Mouse (Mus musculus): ENCODE measurements around the gene Cldn14. TPM values are rescaled to one million over a fixed set of nuclear protein-coding genes. Genes with fewer than 3 reads are reported as not detected.

Gene Cldn14
- polyA plus RNA-seq, 1 experiment from 2014 or later = not detected

GRCm38 (mm10) chr16:93915338-93915849, 93.2 kb downstream of the Cldn14 start:
- H3K9ac ChIP-seq = no peak overlapping the region
- no peak overlapping the region for H3K4me3 ChIP-seq
- no peaks in the 10 kb centered on the region for H3K4me1 ChIP-seq
- ATAC-seq (replicated peaks) = no peak
- no peaks in the 10 kb centered on the region for H3K9me3 ChIP-seq
- WGBS = 38% methylated on average over 9 of the region's 10 CpGs
- no peak overlapping the region for H3K27ac ChIP-seq
- H3K4me2 ChIP-seq = no peak overlapping the region
- no peaks in the 10 kb centered on the region for H3K27me3 ChIP-seq (replicated peaks)
- no peaks in the 10 kb centered on the region for H3K36me3 ChIP-seq (replicated peaks)

- ATAC-seq (replicated peaks) = no peak
- H3K36me3 ChIP-seq (replicated peaks) = no peaks in the 10 kb centered on the region
- H3K9me3 ChIP-seq = no peaks in the 10 kb centered on the region
- H3K9ac ChIP-seq = no peak overlapping the region
- H3K4me3 ChIP-seq = no peak overlapping the region
- 75% methylated on average over 10 of the region's 10 CpGs for WGBS
- no peaks in the 10 kb centered on the region for H3K4me1 ChIP-seq
- no peak overlapping the region for H3K27ac ChIP-seq
- H3K27me3 ChIP-seq (replicated peaks) = no peaks in the 10 kb centered on the region
- H3K4me2 ChIP-seq = no peak overlapping the region
Observed at GRCm38 (mm10) chr16:93913881-93914576, 94.6 kb downstream of the Cldn14 start.

GRCm38 (mm10) chr16:93912808-93913207, 95.8 kb downstream of the Cldn14 start:
- H3K4me1 ChIP-seq = no peaks in the 10 kb centered on the region
- no peaks in the 10 kb centered on the region for H3K27me3 ChIP-seq (replicated peaks)
- H3K9ac ChIP-seq = no peak overlapping the region
- 77% methylated on average over 3 of the region's 3 CpGs for WGBS
- ATAC-seq (replicated peaks) = no peak
- no peak overlapping the region for H3K27ac ChIP-seq
- H3K4me2 ChIP-seq = no peak overlapping the region
- no peak overlapping the region for H3K4me3 ChIP-seq
- no peaks in the 10 kb centered on the region for H3K36me3 ChIP-seq (replicated peaks)
- H3K9me3 ChIP-seq = no peaks in the 10 kb centered on the region

- H3K9me3 ChIP-seq = no peaks in the 10 kb centered on the region
Observed at GRCm38 (mm10) chr16:93912158-93912557, 96.5 kb downstream of the Cldn14 start.

GRCm38 (mm10) chr16:93910735-93911665, 97.6 kb downstream of the Cldn14 start:
- Histone ChIP-seq H3K36me3 (replicated peaks) (no peaks in the 10 kb centered on the region), H3K4me2 (no peak overlapping the region), H3K9me3 (no peaks in the 10 kb centered on the region), H3K4me1 (no peaks in the 10 kb centered on the region), H3K9ac (no peak overlapping the region), H3K4me3 (no peak overlapping the region), H3K27ac (no peak overlapping the region), H3K27me3 (replicated peaks) (no peaks in the 10 kb centered on the region)
- whole genome bisulfite sequencing = 71% methylated on average over 28 of the region's 28 CpGs
- ATAC-seq (replicated peaks) = no peak

More at GRCm38 (mm10) chr16:93912158-93912557, 96.5 kb downstream of the Cldn14 start:
- Histone ChIP-seq H3K9ac (no peak overlapping the region), H3K27me3 (replicated peaks) (no peaks in the 10 kb centered on the region), H3K4me2 (no peak overlapping the region), H3K4me1 (no peaks in the 10 kb centered on the region), H3K27ac (no peak overlapping the region), H3K36me3 (replicated peaks) (no peaks in the 10 kb centered on the region), H3K4me3 (no peak overlapping the region)
- 76% methylated on average over 5 of the region's 5 CpGs for WGBS
- no peak for ATAC-seq (replicated peaks)

GRCm38 (mm10) chr16:93909936-93910335, 98.7 kb downstream of the Cldn14 start:
- Histone ChIP-seq H3K9ac (no peak overlapping the region), H3K36me3 (replicated peaks) (no peaks in the 10 kb centered on the region), H3K27me3 (replicated peaks) (no peaks in the 10 kb centered on the region), H3K4me1 (no peaks in the 10 kb centered on the region), H3K9me3 (no peaks in the 10 kb centered on the region), H3K4me2 (no peak overlapping the region), H3K27ac (no peak overlapping the region), H3K4me3 (no peak overlapping the region)
- ATAC-seq (replicated peaks) = no peak
- WGBS = 90% methylated on average over 3 of the region's 3 CpGs

GRCm38 (mm10) chr16:93908196-93908595, 100.4 kb downstream of the Cldn14 start:
- 92% methylated on average over 8 of the region's 8 CpGs for WGBS
- no peak overlapping the region for H3K4me2 ChIP-seq

GRCm38 (mm10) chr16:93907761-93908160, 100.9 kb downstream of the Cldn14 start:
- Histone ChIP-seq H3K27me3 (replicated peaks) (no peaks in the 10 kb centered on the region), H3K9me3 (no peaks in the 10 kb centered on the region), H3K27ac (no peak overlapping the region), H3K4me2 (no peak overlapping the region), H3K4me1 (no peaks in the 10 kb centered on the region), H3K36me3 (replicated peaks) (no peaks in the 10 kb centered on the region), H3K9ac (no peak overlapping the region), H3K4me3 (no peak overlapping the region)
- no peak for ATAC-seq (replicated peaks)
- WGBS = 79% methylated on average over 5 of the region's 5 CpGs

More at GRCm38 (mm10) chr16:93908196-93908595, 100.4 kb downstream of the Cldn14 start:
- no peaks in the 10 kb centered on the region for H3K9me3 ChIP-seq
- no peak overlapping the region for H3K9ac ChIP-seq
- H3K27me3 ChIP-seq (replicated peaks) = no peaks in the 10 kb centered on the region
- no peak overlapping the region for H3K4me3 ChIP-seq
- no peaks in the 10 kb centered on the region for H3K4me1 ChIP-seq
- H3K36me3 ChIP-seq (replicated peaks) = no peaks in the 10 kb centered on the region
- no peak for ATAC-seq (replicated peaks)
- H3K27ac ChIP-seq = no peak overlapping the region

- H3K9me3 ChIP-seq = no peaks in the 10 kb centered on the region
- H3K4me3 ChIP-seq = no peak overlapping the region
- 70% methylated on average over 11 of the region's 11 CpGs for WGBS
- H3K36me3 ChIP-seq (replicated peaks) = no peaks in the 10 kb centered on the region
- no peak overlapping the region for H3K4me2 ChIP-seq
- no peaks in the 10 kb centered on the region for H3K4me1 ChIP-seq
- H3K9ac ChIP-seq = no peak overlapping the region
- 0 out of 2 replicates have a peak, but pooled peaks have one; percentile 11 for ATAC-seq (replicated peaks)
- H3K27me3 ChIP-seq (replicated peaks) = no peaks in the 10 kb centered on the region
- no peak overlapping the region for H3K27ac ChIP-seq
Observed at GRCm38 (mm10) chr16:93906156-93907014, 102.3 kb downstream of the Cldn14 start.

- H3K27ac ChIP-seq = no peak overlapping the region
- H3K9ac ChIP-seq = no peak overlapping the region
- H3K4me2 ChIP-seq = no peak overlapping the region
- no peak for ATAC-seq (replicated peaks)
- H3K27me3 ChIP-seq (replicated peaks) = no peaks in the 10 kb centered on the region
- H3K9me3 ChIP-seq = no peaks in the 10 kb centered on the region
- no peaks in the 10 kb centered on the region for H3K4me1 ChIP-seq
- H3K36me3 ChIP-seq (replicated peaks) = no peaks in the 10 kb centered on the region
- WGBS = 75% methylated on average over 6 of the region's 6 CpGs
- no peak overlapping the region for H3K4me3 ChIP-seq
Observed at GRCm38 (mm10) chr16:93903027-93903426, 105.6 kb downstream of the Cldn14 start.

GRCm38 (mm10) chr16:93893285-93893684, 115.4 kb downstream of the Cldn14 start:
- no peaks in the 10 kb centered on the region for H3K36me3 ChIP-seq (replicated peaks)
- no peak for ATAC-seq (replicated peaks)
- no peaks in the 10 kb centered on the region for H3K9me3 ChIP-seq
- no peak overlapping the region for H3K4me2 ChIP-seq
- H3K27ac ChIP-seq = no peak overlapping the region
- no peak overlapping the region for H3K9ac ChIP-seq
- H3K4me1 ChIP-seq = no peaks in the 10 kb centered on the region
- no peak overlapping the region for H3K4me3 ChIP-seq
- no peaks in the 10 kb centered on the region for H3K27me3 ChIP-seq (replicated peaks)
- WGBS = 90% methylated on average over 5 of the region's 5 CpGs
